Mouse (Mus musculus): ENCODE measurements around the gene Ifitm7. TPM values are rescaled to one million over a fixed set of nuclear protein-coding genes. Genes with fewer than 3 reads are reported as not detected.
A peak's percentile ranks its signal among the peaks of the same experiment; 100 is the strongest.

The Ifitm7 gene
- polyA plus RNA-seq (2015; fragmentation: Nextera tagmentation; extraction: Ambion mirVana), result 0.27 TPM in 1 of 2 replicates, not detected in the other

DNA sequence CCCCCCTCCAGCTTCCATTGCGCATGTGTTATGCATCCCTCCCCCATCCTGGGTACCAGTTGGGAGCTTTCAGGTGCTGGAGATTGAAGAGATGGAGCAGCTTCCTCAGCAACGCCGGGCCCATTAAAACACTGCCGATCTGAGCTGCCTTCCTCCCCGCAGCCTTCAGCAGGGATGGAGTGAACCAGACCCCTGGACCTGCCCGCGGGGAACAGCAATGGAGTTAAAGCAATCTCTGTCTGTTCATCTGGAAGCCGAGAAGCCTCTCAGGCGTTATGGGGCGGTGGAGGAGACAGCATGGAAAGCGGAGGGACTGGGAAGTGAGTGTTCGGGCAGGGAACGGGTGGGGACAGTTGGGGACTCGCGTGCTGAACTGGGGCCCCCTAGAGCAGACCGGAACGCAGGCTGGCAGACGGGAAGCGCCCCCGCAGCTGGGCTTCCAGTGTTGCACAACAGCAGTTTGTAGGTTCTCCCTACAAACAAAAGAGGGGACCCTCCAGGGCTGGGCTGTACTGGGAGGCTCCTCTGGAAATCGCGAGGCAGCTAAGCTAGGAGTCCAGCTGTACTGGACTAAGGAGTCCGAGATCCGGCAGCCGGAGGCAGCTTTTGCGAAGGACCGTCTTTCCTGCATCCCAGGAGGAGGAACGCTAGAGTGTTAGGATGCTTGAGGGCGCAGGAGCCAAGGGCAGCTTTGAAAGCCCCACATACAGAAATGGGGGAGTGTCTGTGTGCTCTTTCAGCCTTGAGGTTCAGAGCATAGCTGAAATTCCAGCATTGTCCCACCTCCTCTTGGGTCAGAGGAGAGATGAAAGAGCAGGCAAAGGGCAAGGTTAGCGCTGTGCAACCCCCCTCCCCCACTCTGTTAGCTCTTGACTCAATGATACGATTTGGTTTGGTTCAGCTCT is at the start of gene Ifitm7, which contains the start of gene 2900011O08Rik:
Ifitm7 (minus strand) TSS at position 315 of the 905 bp plus-strand sequence.
2900011O08Rik (plus strand) TSS at position 31 of the 905 bp plus-strand sequence.
- Histone ChIP-seq H3K4me3 (peak within 1 kb of the TSS; percentile 56), H3K9ac (peak within 1 kb of the TSS; percentile 63), H3K27ac (replicated peaks) (no peak within 1 kb of the TSS), H3K9me3 (no peaks in the 10 kb centered on the region), H3K4me1 (peaks cover 8% of the 10 kb centered on the region), H3K4me2 (peak within 1 kb of the TSS; percentile 87), H3K36me3 (no peaks in the 10 kb centered on the region), H3K27me3 (replicated peaks) (peaks cover 25% of the 10 kb centered on the region)
- 1% methylated on average over 31 of the region's 31 CpGs for WGBS
- ATAC-seq (ENCODE audit: extremely low read depth, insufficient number of reproducible peaks, low FRiP score, low TSS enrichment), result no peak

- no peaks in the 10 kb centered on the region for H3K9me3 ChIP-seq
- H3K9ac ChIP-seq, result no peak overlapping the region
- H3K36me3 ChIP-seq, result no peaks in the 10 kb centered on the region
- H3K4me3 ChIP-seq, result no peak overlapping the region
- ATAC-seq (ENCODE audit: extremely low read depth, insufficient number of reproducible peaks, low FRiP score, low TSS enrichment), result no peak
- no peak overlapping the region for H3K27ac ChIP-seq (replicated peaks)
- no peak overlapping the region for H3K4me2 ChIP-seq
- no peaks in the 10 kb centered on the region for H3K27me3 ChIP-seq (replicated peaks)
- H3K4me1 ChIP-seq, result no peaks in the 10 kb centered on the region
- 70% methylated on average over 4 of the region's 4 CpGs for WGBS
These were observed 46.4 kb upstream of the Ifitm7 start for GRCm38 (mm10) chr16:14033076-14033475.

GRCm38 (mm10) chr16:14030650-14031049 is 44.0 kb upstream of the Ifitm7 start:
- no peaks in the 10 kb centered on the region for H3K9me3 ChIP-seq

GRCm38 (mm10) chr16:14029851-14030250 is 43.2 kb upstream of the Ifitm7 start:
- no peak for ATAC-seq (ENCODE audit: extremely low read depth, insufficient number of reproducible peaks, low FRiP score, low TSS enrichment)
- no peaks in the 10 kb centered on the region for H3K27me3 ChIP-seq (replicated peaks)
- H3K4me3 ChIP-seq, result no peak overlapping the region
- no peaks in the 10 kb centered on the region for H3K36me3 ChIP-seq
- H3K27ac ChIP-seq (replicated peaks), result no peak overlapping the region
- no peaks in the 10 kb centered on the region for H3K9me3 ChIP-seq
- no peak overlapping the region for H3K9ac ChIP-seq
- no peak overlapping the region for H3K4me2 ChIP-seq
- WGBS, result 71% methylated on average over 2 of the region's 2 CpGs
- no peaks in the 10 kb centered on the region for H3K4me1 ChIP-seq

More at GRCm38 (mm10) chr16:14030650-14031049, 44.0 kb upstream of the Ifitm7 start:
- Histone ChIP-seq H3K27me3 (replicated peaks) (no peaks in the 10 kb centered on the region), H3K4me1 (no peaks in the 10 kb centered on the region), H3K4me2 (no peak overlapping the region), H3K27ac (replicated peaks) (no peak overlapping the region), H3K9ac (no peak overlapping the region), H3K4me3 (no peak overlapping the region), H3K36me3 (no peaks in the 10 kb centered on the region)
- no peak for ATAC-seq (ENCODE audit: extremely low read depth, insufficient number of reproducible peaks, low FRiP score, low TSS enrichment)
- WGBS, result 67% methylated on average over 4 of the region's 4 CpGs

DNA sequence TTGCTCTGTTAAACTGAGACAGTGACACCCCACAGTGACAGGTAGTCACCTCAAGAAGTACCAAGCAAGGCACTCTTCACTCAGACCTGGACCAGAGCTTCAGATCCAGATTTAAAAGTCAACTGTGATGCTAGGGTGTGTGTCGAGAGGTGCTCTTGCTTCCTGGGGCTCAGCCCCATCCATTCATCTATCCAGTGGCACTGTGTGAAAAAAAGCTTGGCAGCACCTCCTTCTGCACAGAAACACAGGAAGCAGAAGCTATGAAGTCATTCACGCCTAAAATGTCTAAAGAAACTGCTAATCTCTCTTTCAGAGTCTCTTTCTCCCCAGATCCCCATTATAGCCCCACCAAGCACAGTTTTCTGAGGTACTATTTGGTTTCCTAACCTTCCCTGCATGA is 42.4 kb upstream of the Ifitm7 start:
- Histone ChIP-seq H3K4me3 (no peak overlapping the region), H3K4me1 (no peaks in the 10 kb centered on the region), H3K27me3 (replicated peaks) (no peaks in the 10 kb centered on the region), H3K36me3 (no peaks in the 10 kb centered on the region), H3K4me2 (no peak overlapping the region), H3K9me3 (no peaks in the 10 kb centered on the region), H3K27ac (replicated peaks) (no peak overlapping the region), H3K9ac (no peak overlapping the region)
- 50% methylated on average over 2 of the region's 2 CpGs for WGBS
- no peak for ATAC-seq (ENCODE audit: extremely low read depth, insufficient number of reproducible peaks, low FRiP score, low TSS enrichment)

DNA sequence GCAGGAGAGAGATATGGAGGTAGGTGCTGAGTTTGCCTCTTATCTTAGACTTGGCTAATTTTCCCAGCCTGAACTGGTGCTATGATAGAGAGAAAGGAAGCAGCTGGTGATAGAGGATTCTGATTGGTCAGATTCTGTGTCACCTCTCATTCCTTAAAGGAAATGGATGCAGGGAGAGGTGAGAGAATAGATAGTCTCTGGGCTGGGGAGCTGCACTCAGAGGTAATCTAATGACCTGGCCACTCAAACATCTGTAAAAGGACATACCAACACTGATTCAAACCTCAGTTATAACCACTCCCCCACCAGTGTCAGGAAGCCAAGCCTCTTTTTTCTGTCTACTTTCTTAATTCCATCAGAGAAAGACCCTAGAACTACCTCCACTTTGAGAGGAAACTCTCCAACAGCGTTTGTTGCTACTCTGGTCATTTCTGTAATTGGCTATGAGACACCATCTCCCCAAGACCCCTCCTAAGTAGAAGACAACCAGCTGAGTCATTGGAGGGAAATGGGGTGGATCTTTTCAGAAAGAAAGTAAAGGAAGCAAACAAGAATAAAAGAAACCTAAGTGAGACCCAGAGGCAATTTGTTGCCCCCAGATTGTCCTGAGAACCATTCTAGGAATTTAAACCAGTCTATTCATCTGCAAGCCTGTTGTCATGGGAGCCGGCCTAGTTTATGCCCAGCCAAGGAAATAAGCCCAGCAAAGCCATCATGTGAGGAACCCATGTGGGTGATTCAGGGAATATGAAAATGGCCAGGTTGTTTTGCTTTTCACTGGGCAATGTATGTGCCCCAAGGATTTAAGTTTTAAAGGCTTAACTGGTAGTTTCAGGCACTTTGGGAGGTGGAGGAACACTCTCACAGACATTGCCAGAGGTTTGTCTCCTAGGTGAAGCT is 38.7 kb upstream of the Ifitm7 start:
- Histone ChIP-seq H3K9ac (no peak overlapping the region), H3K9me3 (no peaks in the 10 kb centered on the region), H3K4me2 (no peak overlapping the region), H3K4me1 (no peaks in the 10 kb centered on the region), H3K4me3 (no peak overlapping the region), H3K27me3 (replicated peaks) (no peaks in the 10 kb centered on the region), H3K36me3 (no peaks in the 10 kb centered on the region), H3K27ac (replicated peaks) (no peak overlapping the region)
- 47% methylated on average over 2 of the region's 2 CpGs for WGBS
- ATAC-seq (ENCODE audit: extremely low read depth, insufficient number of reproducible peaks, low FRiP score, low TSS enrichment), result no peak

GRCm38 (mm10) chr16:14021166-14021822 is 34.6 kb upstream of the Ifitm7 start:
- Histone ChIP-seq H3K27ac (replicated peaks) (no peak overlapping the region), H3K27me3 (replicated peaks) (no peaks in the 10 kb centered on the region), H3K4me3 (no peak overlapping the region), H3K4me1 (no peaks in the 10 kb centered on the region), H3K9ac (no peak overlapping the region), H3K9me3 (no peaks in the 10 kb centered on the region), H3K4me2 (no peak overlapping the region), H3K36me3 (no peaks in the 10 kb centered on the region)
- WGBS, result 72% methylated on average over 3 of the region's 3 CpGs
- ATAC-seq (ENCODE audit: extremely low read depth, insufficient number of reproducible peaks, low FRiP score, low TSS enrichment), result no peak

GRCm38 (mm10) chr16:14017306-14017705 is 30.6 kb upstream of the Ifitm7 start:
- ATAC-seq (ENCODE audit: extremely low read depth, insufficient number of reproducible peaks, low FRiP score, low TSS enrichment), result no peak
- no peaks in the 10 kb centered on the region for H3K27me3 ChIP-seq (replicated peaks)

GRCm38 (mm10) chr16:14009966-14010365 is 23.3 kb upstream of the Ifitm7 start:
- H3K4me3 ChIP-seq, result no peak overlapping the region
- H3K9me3 ChIP-seq, result no peaks in the 10 kb centered on the region
- no peak for ATAC-seq (ENCODE audit: extremely low read depth, insufficient number of reproducible peaks, low FRiP score, low TSS enrichment)
- 81% methylated on average over 4 of the region's 4 CpGs for WGBS
- no peak overlapping the region for H3K27ac ChIP-seq (replicated peaks)
- H3K4me2 ChIP-seq, result no peak overlapping the region
- H3K36me3 ChIP-seq, result no peaks in the 10 kb centered on the region
- H3K9ac ChIP-seq, result no peak overlapping the region
- 0 out of 2 replicates have a peak, but pooled peaks cover under 1% of the 10 kb centered on the region for H3K4me1 ChIP-seq
- no peaks in the 10 kb centered on the region for H3K27me3 ChIP-seq (replicated peaks)

More at GRCm38 (mm10) chr16:14017306-14017705, 30.6 kb upstream of the Ifitm7 start:
- WGBS, result 86% methylated on average over 8 of the region's 8 CpGs
- no peaks in the 10 kb centered on the region for H3K9me3 ChIP-seq
- no peaks in the 10 kb centered on the region for H3K4me1 ChIP-seq
- no peak overlapping the region for H3K4me2 ChIP-seq
- H3K36me3 ChIP-seq, result no peaks in the 10 kb centered on the region
- no peak overlapping the region for H3K27ac ChIP-seq (replicated peaks)
- H3K4me3 ChIP-seq, result no peak overlapping the region
- H3K9ac ChIP-seq, result no peak overlapping the region

GRCm38 (mm10) chr16:14008708-14009107 is 22.0 kb upstream of the Ifitm7 start:
- Histone ChIP-seq H3K4me2 (no peak overlapping the region), H3K9me3 (no peaks in the 10 kb centered on the region), H3K9ac (no peak overlapping the region), H3K4me1 (peaks cover 2% of the 10 kb centered on the region; the same call in 1 of the 2 replicates), H3K27me3 (replicated peaks) (no peaks in the 10 kb centered on the region), H3K27ac (replicated peaks) (no peak overlapping the region), H3K36me3 (no peaks in the 10 kb centered on the region), H3K4me3 (no peak overlapping the region)
- ATAC-seq (ENCODE audit: extremely low read depth, insufficient number of reproducible peaks, low FRiP score, low TSS enrichment), result no peak

- H3K4me1 ChIP-seq, result peaks cover 2% of the 10 kb centered on the region; the same call in 1 of the 2 replicates
- no peaks in the 10 kb centered on the region for H3K36me3 ChIP-seq
- H3K27ac ChIP-seq (replicated peaks), result no peak overlapping the region
- H3K27me3 ChIP-seq (replicated peaks), result no peaks in the 10 kb centered on the region
- no peak overlapping the region for H3K4me2 ChIP-seq
- no peak overlapping the region for H3K4me3 ChIP-seq
- ATAC-seq (ENCODE audit: extremely low read depth, insufficient number of reproducible peaks, low FRiP score, low TSS enrichment), result no peak
- H3K9ac ChIP-seq, result no peak overlapping the region
- 74% methylated on average over 2 of the region's 2 CpGs for WGBS
- H3K9me3 ChIP-seq, result no peaks in the 10 kb centered on the region
These were observed 21.4 kb upstream of the Ifitm7 start for GRCm38 (mm10) chr16:14008081-14008480.
